Mouse (Mus musculus): Measurements from ENCODE around the gene Vipas39.

GRCm38 (mm10) chr12:87198792-87199191 is 67.3 kb downstream of the Vipas39 start:
- TF ChIP-seq ETS1 (conservative IDR thresholded peaks at IDR 0.05; ENCODE audit: low read depth, low read length): no peak
- no peak for TF ChIP-seq CTCF (conservative IDR thresholded peaks at IDR 0.05 in 1 of 2, IDR thresholded peaks at IDR 0.05 in 1 of 2; ENCODE audit: low read depth in 2 of 2, low read length in 2 of 2)
- no peak for TF ChIP-seq HCFC1 (IDR thresholded peaks at IDR 0.05; ENCODE audit: low read depth, low read length)
- no peak for TF ChIP-seq MAFK (IDR thresholded peaks at IDR 0.05; ENCODE audit: insufficient replicate concordance, low read length)
- TF ChIP-seq NELFE (IDR thresholded peaks at IDR 0.05; ENCODE audit: low read depth, low read length): 0 out of 2 replicates have a peak, but pooled peaks have one; percentile 27
- no peak for TF ChIP-seq POLR2A (IDR thresholded peaks at IDR 0.05; ENCODE audit: low read depth, low read length)
- TF ChIP-seq CHD1 (IDR thresholded peaks at IDR 0.05; ENCODE audit: low read depth, low read length): peak; percentile 91
- no peak for TF ChIP-seq GABPA (IDR thresholded peaks at IDR 0.05; ENCODE audit: insufficient replicate concordance, low read depth, low read length)
- no peak for TF ChIP-seq POLR2AphosphoS2 (IDR thresholded peaks at IDR 0.05; ENCODE audit: low read depth, low read length)
